Mouse (Mus musculus) cerebellum, adult 2 months (tissue): ENCODE data around the gene Cipc. TPM values are rescaled to one million over a fixed set of nuclear protein-coding genes. Genes with fewer than 3 reads are reported as not detected.

Experiments used
- DNase-seq, 2 experiments: peaks; one replicate each; pipeline ENCODE4 v3.0.0; 2021
- H3K27ac ChIP-seq: fragments of 200-500 bp; 2 replicates; pipeline ENCODE4 v1.5.1; 2012; ENCODE audit warnings: low read length, control low read depth, inconsistent platforms; ENCODE audit not compliant: insufficient read depth
- H3K27me3 ChIP-seq: fragments of 200-500 bp; 2 replicates; pipeline ENCODE4 v1.6.1; 2012; ENCODE audit warnings: inconsistent platforms, mild to moderate bottlenecking, low read length, moderate library complexity; ENCODE audit not compliant: control insufficient read depth, insufficient read depth
- H3K4me1 ChIP-seq: fragments of 200-500 bp; 2 replicates; pipeline ENCODE4 v1.6.1; 2011; ENCODE audit warnings: low read length; ENCODE audit not compliant: control insufficient read depth, insufficient read depth
- H3K4me3 ChIP-seq: fragments of 200-500 bp; replicated peaks from 2 replicates; pipeline ENCODE3; 2011; ENCODE audit warnings: mild to moderate bottlenecking, low read depth, low read length, control low read depth; ENCODE audit not compliant: insufficient read depth
- CTCF ChIP-seq: fragments of 200-500 bp; IDR thresholded peaks from 2 replicates; pipeline ENCODE4 v1.5.1; 2011; ENCODE audit warnings: low read depth, mild to moderate bottlenecking, control low read depth, low read length, moderate library complexity, borderline replicate concordance; ENCODE audit not compliant: insufficient read depth
- POLR2A ChIP-seq: fragments of 200-500 bp; IDR thresholded peaks from 2 replicates; pipeline ENCODE4 v1.6.1; 2011; ENCODE audit warnings: low read length, control low read depth, borderline replicate concordance; ENCODE audit not compliant: insufficient read depth
- WGBS: fragments of 180-500 bp; shearing (Covaris S2); methylation state at CpG from one replicate; pipeline ENCODE4 v1.1.7; 2018; 5-methylcytosine and 5-hydroxymethylcytosine counted together
- polyA plus RNA-seq: library from polyadenylated mRNA; depleted of rRNA; stranded (reverse); fragments of >200 nt; gene quantifications from 2 replicates; pipeline ENCODE4 v1.2.3, GENCODE M21; 2012

Cipc gene
- polyA plus RNA-seq, 1 experiment = 127 TPM

GRCm38 (mm10) chr12:86947681-86948401, 998 bp downstream of the Cipc start:
- 1% methylated on average over 26 of the region's 26 CpGs for WGBS
- Histone ChIP-seq H3K27me3 (no peaks in the 10 kb centered on the region), H3K27ac (peak overlapping the region; percentile 91), H3K4me3 (peak overlapping the region; percentile 66), H3K4me1 (peaks cover 21% of the 10 kb centered on the region; the same call in 1 of the 2 replicates)
- peak; percentile 96 to 98 for DNase-seq
- no peak for TF ChIP-seq CTCF
- TF ChIP-seq POLR2A = 0 out of 2 replicates have a peak, but pooled peaks have one; percentile 31

DNA sequence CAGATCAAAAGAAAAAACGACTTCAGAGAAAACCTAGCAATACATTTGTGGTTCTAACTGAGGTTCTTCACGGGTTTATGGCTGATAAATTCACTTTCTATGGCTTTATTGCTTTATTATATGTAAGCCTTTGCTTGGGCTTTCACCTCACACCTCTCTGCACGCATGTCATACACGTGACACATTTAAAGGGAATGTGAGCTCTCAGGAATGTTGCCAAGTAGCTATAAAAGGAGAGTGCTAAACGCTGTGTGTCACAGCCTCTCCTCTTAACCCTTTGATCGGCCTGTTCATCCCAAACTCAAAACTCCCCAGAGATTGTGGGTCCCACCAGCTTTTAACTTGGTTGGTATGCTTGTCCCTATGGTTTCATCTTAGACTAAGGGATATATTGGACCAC, 1.8 kb downstream of the Cipc start:
- WGBS = 4% methylated on average over 6 of the region's 6 CpGs
- H3K27me3 ChIP-seq = no peaks in the 10 kb centered on the region
- TF ChIP-seq POLR2A (no peak), CTCF (no peak)
- peak in 1 of 2 experiments; percentile 77 for DNase-seq
- H3K4me3 ChIP-seq = peak overlapping the region; percentile 12
- H3K27ac ChIP-seq = peak overlapping the region; percentile 67; the same call in 1 of the 2 replicates
- H3K4me1 ChIP-seq = peaks cover 21% of the 10 kb centered on the region; the same call in 1 of the 2 replicates

GRCm38 (mm10) chr12:86949501-86949900, 2.7 kb downstream of the Cipc start:
- 11% methylated on average over 9 of the region's 9 CpGs for WGBS

GRCm38 (mm10) chr12:86950161-86950960, 3.5 kb downstream of the Cipc start:
- WGBS = 19% methylated on average over 16 of the region's 16 CpGs
- Histone ChIP-seq H3K27ac (peak overlapping the region; percentile 61), H3K27me3 (no peaks in the 10 kb centered on the region), H3K4me3 (peak overlapping the region; percentile 27), H3K4me1 (peaks cover 19% of the 10 kb centered on the region; the same call in 1 of the 2 replicates)
- DNase-seq = peak in 1 of 2 experiments; percentile 41
- no peak for TF ChIP-seq POLR2A

More at GRCm38 (mm10) chr12:86949501-86949900, 2.7 kb downstream of the Cipc start:
- DNase-seq = peak; percentile 42 to 56
- no peak for TF ChIP-seq POLR2A
- TF ChIP-seq CTCF = no peak
- Histone ChIP-seq H3K4me3 (peak overlapping the region; percentile 51), H3K4me1 (peaks cover 21% of the 10 kb centered on the region; the same call in 1 of the 2 replicates), H3K27me3 (no peaks in the 10 kb centered on the region), H3K27ac (peak overlapping the region; percentile 88)

GRCm38 (mm10) chr12:86950961-86951360, 4.1 kb downstream of the Cipc start:
- Histone ChIP-seq H3K4me1 (peaks cover 21% of the 10 kb centered on the region; the same call in 1 of the 2 replicates), H3K27me3 (no peaks in the 10 kb centered on the region), H3K4me3 (no peak overlapping the region), H3K27ac (peak overlapping the region; percentile 61)
- peak in 1 of 2 experiments; percentile 43 for DNase-seq
- no peak for TF ChIP-seq CTCF
- no peak for TF ChIP-seq POLR2A
- WGBS = 87% methylated on average over 3 of the region's 3 CpGs

- no peak for DNase-seq
- Histone ChIP-seq H3K27me3 (no peaks in the 10 kb centered on the region), H3K4me1 (peaks cover 25% of the 10 kb centered on the region; the same call in 1 of the 2 replicates), H3K4me3 (peak overlapping the region; percentile 6), H3K27ac (peak overlapping the region; percentile 62)
- WGBS = 55% methylated on average over 10 of the region's 10 CpGs
- TF ChIP-seq POLR2A = no peak
- TF ChIP-seq CTCF = no peak
Measured at GRCm38 (mm10) chr12:86952331-86952850, 5.5 kb downstream of the Cipc start.

DNA sequence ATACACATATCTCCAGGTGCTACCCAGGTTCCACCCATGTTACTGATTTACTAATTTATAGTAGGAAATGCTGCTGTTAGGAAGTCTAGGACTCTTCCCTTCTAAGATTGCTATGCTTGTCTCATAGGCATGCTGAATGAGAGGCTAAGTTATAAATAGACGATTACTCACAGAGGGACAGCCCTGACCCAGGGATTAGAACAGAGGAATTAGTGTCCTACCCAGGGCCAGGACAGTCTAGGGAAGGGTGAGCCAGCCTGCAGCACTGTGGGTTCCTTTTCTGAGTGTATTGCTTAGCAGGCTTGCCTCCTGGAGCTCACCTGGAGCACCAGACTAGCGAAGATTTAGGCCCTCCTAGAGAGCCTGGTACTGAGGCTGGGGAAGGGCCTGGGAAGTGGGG, 9.1 kb downstream of the Cipc start:
- Histone ChIP-seq H3K27me3 (no peaks in the 10 kb centered on the region), H3K4me1 (peaks cover 41% of the 10 kb centered on the region), H3K4me3 (no peak overlapping the region), H3K27ac (peak overlapping the region; percentile 29)
- no peak for TF ChIP-seq CTCF
- no peak for TF ChIP-seq POLR2A
- peak in 1 of 2 experiments; percentile 59 for DNase-seq
- 9% methylated on average over 2 of the region's 2 CpGs for WGBS

GRCm38 (mm10) chr12:86958558-86958957, 11.7 kb downstream of the Cipc start:
- peak in 1 of 2 experiments; percentile 64 for DNase-seq
- Histone ChIP-seq H3K27ac (peak overlapping the region; percentile 76), H3K27me3 (no peaks in the 10 kb centered on the region), H3K4me1 (peaks cover 61% of the 10 kb centered on the region), H3K4me3 (no peak overlapping the region)
- TF ChIP-seq CTCF (no peak), POLR2A (no peak)
- WGBS = 19% methylated on average over 5 of the region's 5 CpGs
